16 mouse cellular contexts compared by ENCODE assay signal in the genomic region with DNA sequence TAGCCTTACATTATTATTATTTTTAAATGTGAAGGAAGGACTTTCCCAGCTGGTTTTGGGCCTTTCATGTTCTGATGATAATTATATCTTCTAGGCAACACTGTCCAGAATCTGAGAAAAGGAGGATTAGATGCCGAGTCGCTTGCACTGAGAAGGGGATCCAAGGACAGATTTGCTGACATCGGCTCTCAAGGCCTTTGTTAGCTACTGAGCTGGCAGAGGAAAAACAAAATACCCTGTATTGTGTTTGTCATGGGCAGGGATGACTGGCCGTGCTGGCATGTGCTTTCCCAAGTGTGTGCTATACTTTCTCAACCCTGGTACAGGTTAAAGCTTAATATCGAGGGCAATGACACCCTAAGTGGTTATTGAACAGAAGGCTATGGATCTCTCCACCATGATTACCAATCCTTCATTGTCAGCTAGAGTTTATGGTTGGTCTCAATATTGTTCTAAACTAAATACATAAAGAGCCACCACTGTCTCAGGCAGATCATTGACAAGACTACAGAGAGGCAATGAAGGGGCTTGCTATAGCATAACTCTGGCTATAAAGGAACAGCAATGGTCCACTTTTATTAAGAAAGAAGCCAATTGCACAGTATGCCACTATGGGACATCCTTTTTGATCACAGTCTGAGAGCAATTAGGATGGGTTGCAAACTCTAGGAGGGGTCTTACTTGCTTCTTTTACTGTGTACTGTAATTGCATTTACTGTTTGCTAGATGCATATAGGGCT.
"Had no signal": no experiment of that assay in that cellular context is flagged by ENCODE, and none has a peak within 500 bp of the region (broad histone marks: within the 10 kb centered on the region; RNA-seq: fewer than 3 reads in every experiment).

No protein-coding gene starts in this region.

- H3K4me1 ChIP-seq: limb, embryonic 12.5 days; liver, embryonic 13.5 days; lung, embryonic 15.5 days; megakaryocyte, embryonic 14.5 days had no signal

- DNase-seq: kidney, postnatal 10 days; kidney, postnatal 4 days; liver; liver, embryonic 13.5 days; liver, postnatal 0 days; lung, postnatal 14 days; right cerebral cortex, postnatal 14 days; thymus, postnatal 4 days had no signal

- H3K27me3 ChIP-seq: limb, embryonic 12.5 days; liver, embryonic 13.5 days; lung, embryonic 15.5 days; megakaryocyte, embryonic 14.5 days had no signal

- H3K9ac ChIP-seq: limb, embryonic 12.5 days; liver, embryonic 13.5 days; liver, postnatal 0 days; lung, embryonic 15.5 days had no signal

- ATAC-seq: liver, postnatal 0 days; midbrain, embryonic 16.5 days had no signal

- H3K36me3 ChIP-seq: limb, embryonic 12.5 days; liver, embryonic 13.5 days; lung, embryonic 15.5 days had no signal

- H3K9me3 ChIP-seq: limb, embryonic 12.5 days; liver, embryonic 13.5 days; lung, embryonic 15.5 days had no signal

- H3K4me2 ChIP-seq: limb, embryonic 12.5 days; liver, embryonic 13.5 days; lung, embryonic 15.5 days; midbrain, embryonic 11.5 days had no signal

- H3K27ac ChIP-seq: layer of hippocampus, adult 2 months; limb, embryonic 12.5 days; liver, embryonic 13.5 days; lung, embryonic 15.5 days; macrophage; stomach, postnatal 0 days had no signal

- H3K4me3 ChIP-seq: layer of hippocampus, adult 2 months; limb, embryonic 12.5 days; liver, embryonic 13.5 days; lung, embryonic 15.5 days; megakaryocyte, embryonic 14.5 days had no signal
